Mouse (Mus musculus): Measurements from ENCODE around the gene Nid1.
"Not testable (repeated sequence)": the region's sequence is repeated elsewhere in the genome, so short reads cannot be mapped to it uniquely, and the experiment has no call there.

Nid1 gene

DNA sequence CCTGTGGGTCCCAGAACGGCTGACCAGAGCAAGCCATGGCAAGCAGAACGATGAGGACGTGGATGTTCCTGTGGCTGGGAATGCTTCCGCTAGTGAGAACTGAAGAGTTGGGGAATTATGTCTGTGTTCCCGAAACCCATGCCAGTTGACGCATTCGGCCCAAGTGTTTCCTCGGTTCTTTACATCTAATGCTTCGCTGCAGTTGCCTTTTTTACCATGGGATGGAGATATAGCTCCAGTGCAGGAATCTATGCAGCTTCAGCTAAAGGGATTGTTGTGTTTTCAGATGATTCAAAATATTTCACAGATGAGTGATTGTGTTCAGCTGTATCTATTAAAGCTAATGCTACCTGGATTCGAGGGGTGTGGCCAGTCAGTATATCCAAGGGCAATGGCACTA is 105.7 kb downstream of the Nid1 start:
- DNase-seq (ENCODE audit: low spot score): not testable (repeated sequence)

DNA sequence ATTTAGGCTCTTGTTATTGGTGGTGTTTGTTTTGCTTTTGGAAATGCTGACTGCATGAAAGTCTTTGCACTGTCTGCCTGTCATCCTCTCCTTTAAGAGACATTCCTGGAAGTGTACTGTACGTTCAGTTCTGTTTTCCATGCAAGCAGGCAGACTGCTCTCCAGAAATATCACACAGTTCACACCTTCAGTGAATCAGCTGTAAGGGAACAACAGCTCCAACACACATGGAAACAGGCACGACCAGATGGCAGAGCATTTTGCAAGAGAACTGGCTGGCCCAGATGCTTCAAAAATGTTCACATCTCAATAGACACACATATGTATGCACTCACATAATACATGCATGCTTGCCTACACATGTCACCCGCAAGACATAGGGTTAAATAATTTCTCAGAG is 109.4 kb downstream of the Nid1 start:
- DNase-seq (ENCODE audit: low spot score): no peak

DNA sequence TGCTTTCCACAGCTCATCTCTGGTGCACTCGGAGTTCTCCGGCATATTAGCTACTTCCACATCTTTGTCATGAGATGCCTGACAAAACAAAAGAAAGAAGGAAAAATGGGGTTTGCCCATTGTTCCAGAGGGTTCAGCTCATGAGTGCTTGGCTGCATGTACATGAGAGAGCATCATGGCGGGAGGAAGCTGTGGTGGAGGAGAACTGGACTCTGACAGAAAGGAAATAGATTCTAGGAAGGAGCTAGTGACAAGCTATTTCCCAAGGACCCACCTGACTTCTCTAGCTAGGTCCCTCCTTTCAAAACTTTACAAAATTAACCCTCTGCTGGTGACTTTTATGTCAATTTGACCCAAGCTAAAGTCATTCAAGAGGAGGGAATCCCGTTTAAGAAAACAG is 110.5 kb downstream of the Nid1 start:
- DNase-seq (ENCODE audit: low spot score): no peak

DNA sequence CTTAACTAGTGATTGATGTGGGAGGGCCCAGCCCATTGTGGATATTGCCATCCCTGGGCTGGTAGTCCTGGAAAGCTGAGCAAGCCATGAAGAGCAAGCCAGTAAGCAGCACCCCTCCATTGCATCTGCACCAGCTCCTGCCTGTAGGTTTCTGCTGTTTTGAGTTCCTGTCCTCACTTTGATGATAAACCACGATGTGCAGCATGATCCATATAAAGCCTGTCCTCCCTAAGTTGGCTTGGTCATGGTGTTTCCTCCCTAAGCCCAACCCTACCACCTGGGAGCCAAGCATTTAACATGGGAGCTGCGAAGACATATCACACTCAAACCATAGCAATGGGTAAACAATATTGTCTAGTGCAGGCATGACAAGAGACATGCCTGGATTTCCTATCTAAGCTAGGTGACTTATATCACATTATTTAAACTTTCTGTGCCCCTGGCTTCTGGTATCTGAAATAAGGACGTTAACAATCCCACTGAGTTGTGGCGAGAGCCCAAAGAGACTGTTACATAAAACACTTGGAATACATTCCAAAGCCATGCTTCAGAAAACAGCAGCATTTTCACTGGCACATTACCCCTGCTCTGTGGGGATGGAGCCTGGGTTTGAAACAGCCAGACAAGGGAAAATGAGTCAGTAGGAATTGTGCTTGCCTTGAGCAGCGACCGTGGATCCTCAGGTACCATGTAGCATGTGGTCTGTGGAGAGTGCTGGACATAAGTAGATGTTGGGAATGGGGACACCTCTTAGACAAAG is 111.3 kb downstream of the Nid1 start:
- DNase-seq (ENCODE audit: low spot score): no peak

DNA sequence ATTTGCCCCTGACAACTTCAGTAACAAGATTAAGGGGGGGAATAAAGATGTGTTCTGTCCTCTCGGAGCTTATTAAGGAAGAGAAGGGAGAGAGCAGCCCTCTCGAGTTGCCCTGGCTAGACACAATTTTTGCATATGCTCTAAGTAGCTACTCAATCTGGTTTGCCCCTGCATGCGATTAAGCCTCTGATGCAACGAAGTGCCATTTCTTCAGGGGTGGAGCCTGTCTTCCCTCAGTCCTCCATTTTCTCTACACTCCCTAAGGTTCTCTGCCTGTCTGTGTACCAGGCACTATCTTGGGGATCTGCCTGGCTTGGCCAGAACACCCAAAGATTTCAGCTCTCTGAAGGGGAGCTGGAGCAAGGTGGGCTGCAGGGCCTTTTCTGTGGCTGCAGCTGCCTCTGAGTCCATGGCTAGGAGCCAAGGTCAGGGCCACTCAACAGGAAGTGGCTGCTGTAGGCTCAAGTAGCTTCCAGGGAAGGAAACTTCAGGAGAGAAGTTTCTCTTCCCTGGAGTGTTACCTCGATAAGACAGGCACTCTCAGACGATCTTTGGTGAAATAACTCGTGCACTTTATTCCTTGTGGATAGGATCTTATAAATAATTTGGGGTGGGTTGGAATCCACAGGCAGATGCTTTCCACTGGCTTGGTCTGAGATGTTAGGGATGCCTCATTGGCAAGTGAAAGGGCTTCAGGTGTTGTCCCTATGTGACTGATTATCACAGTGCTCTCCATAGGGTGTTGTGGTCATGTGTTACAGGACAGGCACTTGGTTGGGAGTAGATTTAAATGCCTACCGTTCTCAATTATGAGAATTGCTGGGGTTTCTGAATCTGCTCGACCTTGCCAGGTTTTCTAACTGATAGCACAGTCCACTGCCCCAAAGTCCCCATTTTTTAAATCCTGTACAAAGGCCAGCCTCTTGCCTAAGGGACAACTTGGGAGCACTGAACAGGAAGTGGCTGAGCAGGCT is 112.6 kb downstream of the Nid1 start:
- no peak for DNase-seq (ENCODE audit: low spot score)

DNA sequence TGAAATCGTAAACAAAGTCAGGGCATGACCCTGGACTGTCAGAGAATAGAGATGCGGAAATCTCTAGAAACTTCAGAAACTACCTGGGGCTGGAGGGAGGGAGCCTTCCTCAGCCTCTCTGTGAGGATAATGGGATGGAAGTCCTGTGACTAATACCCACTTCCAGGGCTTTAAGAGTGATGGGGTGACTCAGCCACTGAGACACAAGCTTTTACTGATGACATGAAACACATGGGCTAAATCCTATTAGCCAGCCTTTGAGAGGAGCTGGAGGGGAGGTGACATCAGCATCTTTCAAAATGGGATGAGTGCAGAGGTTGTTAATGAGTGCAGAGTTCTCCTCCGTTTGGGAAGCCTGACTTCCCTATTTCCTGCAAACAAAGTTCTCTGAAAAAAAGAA is 114.7 kb downstream of the Nid1 start:
- DNase-seq (ENCODE audit: low spot score): no peak

DNA sequence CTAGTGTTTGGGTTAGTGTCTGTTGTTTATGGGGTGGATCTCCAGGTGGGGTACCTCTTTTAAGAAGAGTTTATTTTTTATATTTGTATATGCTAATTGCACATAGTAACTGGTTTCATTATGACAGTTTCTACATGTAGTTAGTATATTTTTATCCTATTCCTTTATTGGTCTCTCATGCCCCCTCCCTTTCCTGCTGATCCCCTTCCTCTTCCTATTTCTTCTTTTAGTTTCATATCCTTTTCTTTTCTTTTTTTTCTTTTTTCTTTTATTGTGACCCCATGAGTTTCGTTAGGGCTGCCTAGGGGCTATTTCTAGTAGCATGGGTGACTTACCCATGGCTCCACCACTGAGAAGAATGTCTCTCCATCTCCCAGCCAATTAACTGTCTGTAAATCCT is 116.3 kb downstream of the Nid1 start:
- DNase-seq (ENCODE audit: low spot score): no peak

DNA sequence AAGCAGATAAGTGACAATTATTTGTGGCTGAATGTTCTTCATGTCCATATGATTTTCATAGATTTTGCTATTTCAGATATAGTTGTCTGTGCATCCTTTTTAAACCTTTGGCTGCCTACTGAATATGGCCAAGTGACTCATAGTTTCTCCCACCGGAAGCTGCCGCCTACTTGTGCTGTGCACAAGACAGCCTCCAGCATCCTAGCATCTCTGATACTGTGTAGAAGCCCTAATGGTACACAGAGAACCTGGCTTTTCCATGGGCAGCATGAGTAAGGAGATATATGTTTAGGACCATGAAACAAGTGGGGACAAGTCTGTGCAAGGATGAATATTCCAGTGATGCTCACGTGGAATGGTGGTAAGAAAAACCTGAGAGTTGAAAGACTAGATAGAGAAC is 117.8 kb downstream of the Nid1 start:
- no peak for DNase-seq (ENCODE audit: low spot score)

DNA sequence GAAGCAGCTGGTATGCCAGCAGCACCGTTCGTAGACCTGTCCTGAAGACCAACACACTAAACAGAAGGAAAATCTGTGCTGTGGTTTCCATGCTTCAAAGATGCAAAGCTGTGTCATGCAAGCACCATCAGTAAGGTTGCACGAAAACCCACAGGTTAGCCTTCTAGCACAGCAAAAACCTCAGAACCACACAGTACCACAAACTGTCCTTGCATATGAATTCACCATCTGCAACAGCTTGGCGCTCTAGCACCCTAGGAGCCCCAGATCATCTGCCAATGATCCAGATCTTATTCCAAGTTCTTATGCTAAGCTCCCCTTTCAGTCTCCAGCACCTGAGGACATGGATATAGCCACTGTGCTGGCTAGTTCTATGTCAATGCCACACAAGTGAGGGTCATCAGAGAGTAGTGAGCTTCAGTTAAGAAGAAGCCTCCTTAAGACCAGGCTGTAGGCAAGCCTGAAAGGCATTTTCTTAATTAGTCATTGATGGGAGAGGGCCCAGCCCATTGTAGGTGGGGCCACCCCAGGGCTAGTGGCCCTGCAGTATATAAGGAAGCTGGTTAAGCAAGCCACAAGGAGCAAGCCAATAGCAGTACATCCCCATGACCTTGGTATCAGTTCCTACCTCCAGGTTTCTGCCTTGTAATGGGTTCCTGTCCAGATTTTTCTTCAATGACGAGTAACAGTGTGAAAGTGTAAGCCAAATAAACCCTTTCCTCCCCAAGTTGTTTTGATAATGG is 119.8 kb downstream of the Nid1 start:
- no peak for DNase-seq (ENCODE audit: low spot score)

DNA sequence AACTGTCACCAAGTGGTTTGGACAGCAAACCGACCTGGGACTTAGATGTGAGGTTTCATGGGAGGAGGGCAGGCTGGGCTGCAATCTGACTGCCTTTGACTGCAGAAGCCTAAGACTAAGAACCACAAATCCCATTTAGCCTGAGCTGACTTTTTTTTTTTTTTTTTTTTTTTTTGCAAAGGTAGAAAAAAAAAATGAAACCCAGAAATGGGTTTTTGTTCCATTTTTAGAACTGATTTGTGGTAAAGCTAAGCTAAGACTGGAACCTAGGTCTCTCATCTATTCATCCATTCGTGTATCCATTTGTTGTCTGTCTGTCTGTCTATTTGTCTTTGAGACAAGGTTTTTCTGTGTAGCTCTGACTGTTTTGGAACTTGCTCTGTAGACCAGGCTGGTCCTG is 120.9 kb downstream of the Nid1 start:
- no peak for DNase-seq (ENCODE audit: low spot score)

DNA sequence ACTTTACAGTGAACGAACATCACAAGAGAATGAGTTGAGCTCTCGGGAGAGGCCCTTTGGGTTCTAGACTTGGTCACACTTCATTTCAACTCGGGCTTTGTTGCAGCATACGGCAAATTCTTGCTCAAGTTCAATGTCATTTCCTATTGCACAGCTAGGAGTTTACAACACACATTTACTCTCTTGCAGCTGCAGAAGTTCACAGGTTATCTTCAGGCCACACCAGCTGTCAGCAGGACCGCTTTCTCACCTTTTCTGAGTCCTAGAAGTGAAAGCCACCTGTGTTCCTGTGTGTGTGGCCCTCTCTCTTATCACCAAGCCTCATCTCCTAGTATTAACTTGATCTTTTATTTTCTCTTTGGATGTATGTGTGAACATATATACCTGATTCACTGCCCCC is 121.5 kb downstream of the Nid1 start:
- DNase-seq (ENCODE audit: low spot score): no peak
